Mouse (Mus musculus) midbrain, embryonic 10.5 days (tissue): ENCODE measurements around the gene Zscan25. TPM values are rescaled to one million over a fixed set of nuclear protein-coding genes. Genes with fewer than 3 reads are reported as not detected.
"Not testable (repeated sequence)": the region's sequence is repeated elsewhere in the genome, so short reads cannot be mapped to it uniquely, and the experiment has no call there.

Experiments
- DNase-seq: peaks from one replicate; pipeline ENCODE4 v3.0.0-alpha.2; 2017; ENCODE audit warnings: low spot score
- H3K27ac ChIP-seq: fragments of 300-500 bp; sonication (generic); replicated peaks from 2 replicates; pipeline ENCODE4 v1.5.1; 2016; ENCODE audit warnings: mild to moderate bottlenecking
- H3K27me3 ChIP-seq: fragments of 300-500 bp; sonication (generic); 2 replicates; pipeline ENCODE4 v1.6.1; 2016; ENCODE audit warnings: low read depth, mild to moderate bottlenecking; ENCODE audit not compliant: poor library complexity, severe bottlenecking
- H3K36me3 ChIP-seq: fragments of 300-500 bp; sonication (generic); 2 replicates; pipeline ENCODE4 v1.6.1; 2016; ENCODE audit warnings: mild to moderate bottlenecking, moderate library complexity
- H3K4me1 ChIP-seq: fragments of 300-500 bp; sonication (generic); 2 replicates; pipeline ENCODE4 v1.6.1; 2016
- H3K4me3 ChIP-seq: fragments of 300-500 bp; sonication (generic); 2 replicates; pipeline ENCODE4 v1.5.1; 2016; ENCODE audit warnings: mild to moderate bottlenecking, moderate library complexity
- H3K9me3 ChIP-seq: fragments of 300-500 bp; sonication (generic); replicated peaks from 2 replicates; pipeline ENCODE4 v1.6.1; 2016; ENCODE audit warnings: mild to moderate bottlenecking
- WGBS: fragments of 180-500 bp; shearing (Covaris S2); methylation state at CpG from one replicate; pipeline ENCODE4 v1.1.7; 2016; 5-methylcytosine and 5-hydroxymethylcytosine counted together
- polyA plus RNA-seq: library from polyadenylated mRNA; unstranded; fragments of >200 nt; fragmentation: Nextera tagmentation; extraction: Ambion mirVana; gene quantifications from 2 replicates; pipeline ENCODE4 v1.2.1, GENCODE M21; 2016

The Zscan25 gene
- 0.79 and 0.88 TPM in 2 replicates for polyA plus RNA-seq

GRCm38 (mm10) chr5:145280371-145281143, at the start of gene Zscan25:
Zscan25 (plus strand) TSS chr5:145280500.
- H3K27ac ChIP-seq = peak within 1 kb of the TSS; percentile 95
- no peaks in the 10 kb centered on the region for H3K27me3 ChIP-seq
- peaks cover 10% of the 10 kb centered on the region for H3K4me1 ChIP-seq
- peak within 1 kb of the TSS; percentile 91 for H3K4me3 ChIP-seq
- H3K36me3 ChIP-seq = peaks cover 33% of the 10 kb centered on the region
- peak; percentile 92 for DNase-seq
- under 1% methylated on average over 50 of the region's 50 CpGs for WGBS
- no peaks in the 10 kb centered on the region for H3K9me3 ChIP-seq

- H3K27ac ChIP-seq = peak overlapping the region; percentile 90; the same call in 1 of the 2 replicates
- no peak for DNase-seq
- no peaks in the 10 kb centered on the region for H3K27me3 ChIP-seq
- H3K4me1 ChIP-seq = peaks cover 18% of the 10 kb centered on the region
- no peaks in the 10 kb centered on the region for H3K9me3 ChIP-seq
- peak overlapping the region; percentile 89 for H3K4me3 ChIP-seq
- 85% methylated on average over 4 of the region's 4 CpGs for WGBS
- peaks cover 25% of the 10 kb centered on the region for H3K36me3 ChIP-seq
Measured at GRCm38 (mm10) chr5:145230641-145231040, 49.7 kb upstream of the Zscan25 start.

- H3K36me3 ChIP-seq = peaks cover 33% of the 10 kb centered on the region
- peak within 1 kb of the TSS; percentile 89 for H3K4me3 ChIP-seq
- H3K9me3 ChIP-seq = no peaks in the 10 kb centered on the region
- H3K27me3 ChIP-seq = no peaks in the 10 kb centered on the region
- DNase-seq = peak; percentile 96
- under 1% methylated on average over 42 of the region's 42 CpGs for WGBS
- peaks cover 18% of the 10 kb centered on the region for H3K4me1 ChIP-seq
- H3K27ac ChIP-seq = peak within 1 kb of the TSS; percentile 90
Measured at GRCm38 (mm10) chr5:145231367-145231871, 48.9 kb upstream of the Zscan25 start, which contains the start of gene Zfp655. Zfp655 (plus strand) TSS chr5:145231715.

- Histone ChIP-seq H3K4me1 (peaks cover 18% of the 10 kb centered on the region), H3K27me3 (no peaks in the 10 kb centered on the region), H3K9me3 (no peaks in the 10 kb centered on the region), H3K36me3 (peaks cover 38% of the 10 kb centered on the region), H3K4me3 (peak overlapping the region; percentile 89), H3K27ac (peak overlapping the region; percentile 90)
- WGBS = under 1% methylated on average over 44 of the region's 49 CpGs
- DNase-seq = no peak
Measured at GRCm38 (mm10) chr5:145231893-145232411, 48.3 kb upstream of the Zscan25 start.

- Histone ChIP-seq H3K27ac (no peak overlapping the region), H3K9me3 (no peaks in the 10 kb centered on the region), H3K36me3 (peaks cover 65% of the 10 kb centered on the region), H3K27me3 (no peaks in the 10 kb centered on the region), H3K4me1 (peaks cover 18% of the 10 kb centered on the region), H3K4me3 (no peak overlapping the region)
- no peak for DNase-seq
Measured at GRCm38 (mm10) chr5:145234636-145235035, 45.7 kb upstream of the Zscan25 start.

GRCm38 (mm10) chr5:145249520-145249919, 30.8 kb upstream of the Zscan25 start:
- Histone ChIP-seq H3K4me3 (no peak overlapping the region), H3K36me3 (peaks cover 85% of the 10 kb centered on the region), H3K4me1 (no peaks in the 10 kb centered on the region), H3K9me3 (peaks cover 4% of the 10 kb centered on the region; the same call in 1 of the 2 replicates), H3K27me3 (no peaks in the 10 kb centered on the region), H3K27ac (no peak overlapping the region)
- WGBS = 96% methylated on average over 3 of the region's 3 CpGs
- no peak for DNase-seq

- H3K9me3 ChIP-seq, H3K4me3 ChIP-seq, H3K27ac ChIP-seq, H3K36me3 ChIP-seq, DNase-seq, H3K4me1 ChIP-seq, H3K27me3 ChIP-seq: not testable (repeated sequence)
- 76% methylated on average over 2 of the region's 2 CpGs for WGBS
Measured at GRCm38 (mm10) chr5:145273568-145273967, 6.7 kb upstream of the Zscan25 start.

- WGBS = 93% methylated on average over 2 of the region's 2 CpGs
- no peak for DNase-seq
- H3K9me3 ChIP-seq = no peaks in the 10 kb centered on the region
- H3K36me3 ChIP-seq = peaks cover 27% of the 10 kb centered on the region
- peaks cover 10% of the 10 kb centered on the region for H3K4me1 ChIP-seq
- H3K27me3 ChIP-seq = no peaks in the 10 kb centered on the region
- peak overlapping the region; percentile 91 for H3K4me3 ChIP-seq
- no peak overlapping the region for H3K27ac ChIP-seq
Measured at GRCm38 (mm10) chr5:145279948-145280347, 352 bp upstream of the Zscan25 start.

- Histone ChIP-seq H3K27me3 (no peaks in the 10 kb centered on the region), H3K4me3 (no peak overlapping the region), H3K27ac (no peak overlapping the region), H3K36me3 (peaks cover 99% of the 10 kb centered on the region), H3K9me3 (no peaks in the 10 kb centered on the region; the same call in 1 of the 2 replicates), H3K4me1 (no peaks in the 10 kb centered on the region)
- WGBS = 94% methylated on average over 5 of the region's 5 CpGs
- no peak for DNase-seq
Measured at GRCm38 (mm10) chr5:145288382-145288781, 8.1 kb downstream of the Zscan25 start.

GRCm38 (mm10) chr5:145290697-145291096, 10.4 kb downstream of the Zscan25 start:
- Histone ChIP-seq H3K4me3 (no peak overlapping the region), H3K36me3 (peaks cover 92% of the 10 kb centered on the region), H3K4me1 (no peaks in the 10 kb centered on the region), H3K27me3 (no peaks in the 10 kb centered on the region), H3K9me3 (no peaks in the 10 kb centered on the region; the same call in 1 of the 2 replicates), H3K27ac (no peak overlapping the region)
- WGBS = over 99% methylated on average over 16 of the region's 16 CpGs
- DNase-seq = no peak

- no peak for DNase-seq
- H3K36me3 ChIP-seq = peaks cover 75% of the 10 kb centered on the region
- WGBS = 95% methylated on average over 6 of the region's 6 CpGs
Measured at GRCm38 (mm10) chr5:145292398-145292797, 12.1 kb downstream of the Zscan25 start.

GRCm38 (mm10) chr5:145300469-145300868, 20.2 kb downstream of the Zscan25 start:
- no peaks in the 10 kb centered on the region for H3K36me3 ChIP-seq
- H3K27me3 ChIP-seq = no peaks in the 10 kb centered on the region
- H3K27ac ChIP-seq = no peak overlapping the region
- H3K4me1 ChIP-seq = no peaks in the 10 kb centered on the region
- H3K9me3 ChIP-seq = no peaks in the 10 kb centered on the region
- no peak overlapping the region for H3K4me3 ChIP-seq
- no peak for DNase-seq

More at GRCm38 (mm10) chr5:145292398-145292797, 12.1 kb downstream of the Zscan25 start:
- Histone ChIP-seq H3K4me1 (no peaks in the 10 kb centered on the region), H3K9me3 (no peaks in the 10 kb centered on the region; the same call in 1 of the 2 replicates), H3K4me3 (no peak overlapping the region), H3K27me3 (no peaks in the 10 kb centered on the region), H3K27ac (no peak overlapping the region)

GRCm38 (mm10) chr5:145301796-145302195, 21.5 kb downstream of the Zscan25 start:
- H3K4me3 ChIP-seq, H3K27ac ChIP-seq, DNase-seq, H3K9me3 ChIP-seq, H3K36me3 ChIP-seq, H3K27me3 ChIP-seq, H3K4me1 ChIP-seq: not testable (repeated sequence)
- 73% methylated on average over 4 of the region's 4 CpGs for WGBS
